Mouse (Mus musculus): ENCODE measurements around the gene Tjap1.

Gene Tjap1

GRCm38 (mm10) chr17:46253452-46254084 is 29.3 kb downstream of the Tjap1 start, which contains the start of gene Lrrc73:
Lrrc73 (plus strand) TSS chr17:46253531.
- peak; percentile 92 for DNase-seq (ENCODE audit: extremely low spot score)

- DNase-seq (ENCODE audit: extremely low spot score) = peak; percentile 57
These were observed 30.0 kb downstream of the Tjap1 start for GRCm38 (mm10) chr17:46252571-46253451.

- no peak for DNase-seq (ENCODE audit: extremely low spot score)
These were observed 31.7 kb downstream of the Tjap1 start for GRCm38 (mm10) chr17:46251174-46251573.

- no peak for DNase-seq (ENCODE audit: extremely low spot score)
These were observed 34.7 kb downstream of the Tjap1 start for GRCm38 (mm10) chr17:46248189-46248522.

- DNase-seq (ENCODE audit: extremely low spot score) = peak; percentile 94
These were observed 35.2 kb downstream of the Tjap1 start, which contains the start of the genes Polr1c and Yipf3 for GRCm38 (mm10) chr17:46247512-46248188. Polr1c (minus strand) TSS chr17:46248054. Yipf3 (plus strand) TSS chr17:46248080.

GRCm38 (mm10) chr17:46244579-46244978 is 38.2 kb downstream of the Tjap1 start:
- no peak for DNase-seq (ENCODE audit: extremely low spot score)

GRCm38 (mm10) chr17:46243624-46244023 is 39.2 kb downstream of the Tjap1 start:
- no peak for DNase-seq (ENCODE audit: extremely low spot score)

GRCm38 (mm10) chr17:46242993-46243392 is 39.8 kb downstream of the Tjap1 start:
- no peak for DNase-seq (ENCODE audit: extremely low spot score)

- DNase-seq (ENCODE audit: extremely low spot score) = no peak
These were observed 40.6 kb downstream of the Tjap1 start for GRCm38 (mm10) chr17:46242274-46242673.

GRCm38 (mm10) chr17:46241471-46241870 is 41.4 kb downstream of the Tjap1 start:
- DNase-seq (ENCODE audit: extremely low spot score) = no peak

GRCm38 (mm10) chr17:46239516-46240114 is 43.2 kb downstream of the Tjap1 start:
- no peak for DNase-seq (ENCODE audit: extremely low spot score)

- DNase-seq (ENCODE audit: extremely low spot score) = no peak
These were observed 45.3 kb downstream of the Tjap1 start for GRCm38 (mm10) chr17:46237480-46237879.

GRCm38 (mm10) chr17:46237079-46237478 is 45.7 kb downstream of the Tjap1 start:
- DNase-seq (ENCODE audit: extremely low spot score) = no peak

GRCm38 (mm10) chr17:46236067-46236466 is 46.8 kb downstream of the Tjap1 start:
- DNase-seq (ENCODE audit: extremely low spot score) = no peak

GRCm38 (mm10) chr17:46227576-46227975 is 55.2 kb downstream of the Tjap1 start:
- no peak for DNase-seq (ENCODE audit: extremely low spot score)

- no peak for DNase-seq (ENCODE audit: extremely low spot score)
These were observed 61.2 kb downstream of the Tjap1 start for GRCm38 (mm10) chr17:46221601-46222000.

GRCm38 (mm10) chr17:46210550-46210949 is 72.3 kb downstream of the Tjap1 start:
- DNase-seq (ENCODE audit: extremely low spot score) = no peak
